Mouse (Mus musculus): ENCODE measurements around the gene Filip1l.

The Filip1l gene

DNA sequence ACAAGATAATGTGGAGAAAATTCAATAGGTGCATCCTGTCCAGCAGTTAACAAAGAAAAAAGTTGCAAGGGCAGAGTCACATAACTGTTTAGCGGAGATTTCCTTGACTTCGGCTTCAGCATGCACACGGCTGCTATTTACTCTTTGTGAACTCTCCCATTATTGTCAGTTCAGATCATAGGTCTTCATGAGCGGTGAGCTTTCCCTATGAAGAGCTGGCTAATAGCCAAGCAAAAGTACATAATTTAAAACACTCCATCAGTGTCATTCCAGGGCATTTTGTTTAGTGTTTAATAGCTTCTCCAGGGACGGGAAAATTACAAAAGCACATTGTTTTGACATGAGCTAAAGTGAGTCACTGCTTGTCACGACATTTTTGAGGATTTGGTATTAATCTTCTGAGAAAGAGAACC lies 179.2 kb downstream of the Filip1l start:
- no peak for DNase-seq (ENCODE audit: low spot score)

DNA sequence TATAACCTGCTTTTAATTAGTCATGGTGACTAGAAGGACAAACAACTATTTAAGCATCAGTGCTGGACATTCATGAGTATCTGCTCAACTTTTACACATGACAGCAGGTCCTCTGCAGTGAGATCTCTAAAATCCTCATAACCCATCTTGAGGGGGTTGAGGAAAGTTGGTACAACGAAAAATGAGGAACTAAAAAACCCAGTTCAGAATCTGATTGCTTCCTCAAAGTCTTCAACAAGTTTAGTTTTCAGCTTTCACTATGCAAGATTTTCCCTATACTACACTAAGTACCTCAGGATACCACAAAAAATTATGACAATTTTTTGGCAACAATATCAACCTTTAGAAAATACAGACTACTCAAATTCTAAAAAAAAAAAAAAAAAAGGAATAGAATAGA lies 181.5 kb downstream of the Filip1l start:
- no peak for DNase-seq (ENCODE audit: low spot score)

DNA sequence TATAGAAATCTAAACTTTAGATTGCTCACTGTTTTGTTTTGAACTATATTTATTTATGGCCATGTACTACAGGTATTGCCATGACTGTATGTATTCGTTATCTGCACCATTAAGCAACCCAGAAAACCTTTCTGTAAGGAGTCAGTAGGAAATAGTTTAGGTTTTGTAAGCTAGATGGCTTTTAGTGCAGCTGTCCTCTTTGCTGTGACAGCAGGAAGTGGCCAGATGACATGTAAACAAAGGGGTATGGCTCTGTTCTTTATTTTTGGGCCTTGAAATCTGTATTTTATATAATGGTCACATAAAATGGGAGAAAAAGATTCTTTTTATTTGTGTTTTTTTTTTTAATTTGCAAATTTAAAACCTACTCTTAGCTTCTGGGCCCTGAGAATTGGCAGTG lies 181.9 kb downstream of the Filip1l start:
- DNase-seq (ENCODE audit: low spot score): no peak

DNA sequence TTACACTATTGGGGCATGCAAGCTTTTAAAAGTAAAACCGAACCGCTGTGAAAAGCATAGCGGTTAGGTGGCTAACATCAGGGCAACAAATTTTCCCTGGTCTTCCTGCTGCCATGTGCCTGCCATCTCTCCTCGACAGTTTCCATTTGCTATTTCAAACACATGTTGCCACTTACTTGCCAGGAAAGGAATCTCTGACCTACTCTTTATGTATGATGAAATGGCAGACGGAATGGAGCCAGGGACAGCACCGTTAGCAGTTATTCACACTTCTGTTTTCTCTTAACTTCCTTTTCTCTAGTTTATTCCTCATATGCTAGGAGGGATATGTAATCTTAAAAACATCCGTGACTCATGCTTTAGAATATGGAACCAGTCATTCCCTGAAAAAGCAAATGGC lies 183.6 kb downstream of the Filip1l start:
- no peak for DNase-seq (ENCODE audit: low spot score)

DNA sequence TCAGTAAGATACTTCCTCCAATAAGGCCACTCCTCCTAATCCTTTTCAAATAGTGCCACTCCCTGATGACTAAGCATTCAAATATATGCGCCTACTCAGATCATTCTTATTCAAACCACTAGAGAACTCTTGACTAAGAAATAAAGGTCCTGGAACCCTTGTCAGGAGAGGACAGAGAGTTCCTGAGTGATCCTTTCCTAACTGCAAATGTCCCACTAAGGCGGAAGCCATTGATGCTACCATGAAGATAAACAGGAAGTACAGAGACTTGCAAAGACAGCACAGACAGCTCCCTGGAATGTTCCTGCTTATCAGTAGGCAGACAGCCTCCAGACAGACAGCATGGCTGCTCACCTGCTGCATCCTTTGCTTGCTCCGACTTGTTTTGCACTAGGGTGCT lies 190.3 kb downstream of the Filip1l start:
- no peak for DNase-seq (ENCODE audit: low spot score)

DNA sequence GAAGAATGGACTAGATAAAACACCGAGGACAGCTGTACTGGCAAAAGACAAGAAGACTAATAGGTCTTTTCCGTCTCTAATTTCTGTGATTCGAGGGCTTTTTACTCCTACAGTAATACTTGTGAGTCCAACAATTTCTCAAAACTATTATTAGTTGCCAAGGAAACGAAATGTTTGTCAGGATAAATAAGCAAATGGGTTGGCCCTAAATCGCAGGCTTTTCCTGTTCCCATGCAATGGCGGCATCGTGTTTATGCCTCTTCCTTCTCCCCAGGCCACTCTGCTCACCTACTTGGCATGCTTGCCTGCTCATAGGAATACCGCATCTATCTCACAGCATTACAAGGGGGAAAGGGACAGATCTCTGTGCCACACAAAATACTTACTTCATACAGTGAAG lies 191.5 kb downstream of the Filip1l start:
- DNase-seq (ENCODE audit: low spot score): no peak

DNA sequence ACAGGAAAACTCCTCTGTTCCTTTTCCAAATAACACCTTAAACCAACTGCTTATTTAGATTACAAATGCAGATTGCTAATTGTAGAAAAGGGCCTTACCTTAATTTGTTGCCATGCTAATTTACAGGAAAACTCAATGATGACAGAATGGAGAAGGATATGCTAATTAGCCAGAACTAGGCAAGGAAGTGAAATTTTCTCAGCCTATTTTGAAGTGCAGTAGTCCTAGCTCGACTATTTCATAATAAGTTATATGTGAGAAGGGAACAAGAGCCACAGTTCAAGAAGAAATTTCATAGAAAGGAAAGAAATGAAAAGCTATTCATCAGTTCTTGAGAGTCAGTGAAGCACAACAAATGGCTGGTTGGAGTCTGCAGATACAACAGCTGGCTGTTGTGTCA lies 193.5 kb downstream of the Filip1l start:
- no peak for DNase-seq (ENCODE audit: low spot score)

DNA sequence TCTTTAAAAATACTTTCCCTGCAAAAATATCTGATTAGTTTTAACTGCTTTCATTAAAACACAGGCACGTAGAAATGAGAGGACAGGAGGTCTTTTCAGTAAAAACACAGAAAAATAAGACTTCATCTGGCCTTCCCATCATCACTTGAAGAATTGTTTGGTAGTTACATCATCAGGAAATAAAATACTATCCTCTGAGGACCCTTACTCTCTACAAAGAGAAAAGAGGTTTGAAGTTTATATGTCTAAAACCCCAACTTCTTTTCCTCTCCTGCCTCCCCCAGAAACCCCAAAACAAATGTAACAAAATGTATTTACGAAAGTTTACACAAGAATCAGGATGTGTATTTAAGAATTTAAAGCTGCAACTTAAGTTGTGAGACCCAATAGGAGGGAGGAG lies 195.7 kb downstream of the Filip1l start:
- DNase-seq (ENCODE audit: low spot score): no peak

DNA sequence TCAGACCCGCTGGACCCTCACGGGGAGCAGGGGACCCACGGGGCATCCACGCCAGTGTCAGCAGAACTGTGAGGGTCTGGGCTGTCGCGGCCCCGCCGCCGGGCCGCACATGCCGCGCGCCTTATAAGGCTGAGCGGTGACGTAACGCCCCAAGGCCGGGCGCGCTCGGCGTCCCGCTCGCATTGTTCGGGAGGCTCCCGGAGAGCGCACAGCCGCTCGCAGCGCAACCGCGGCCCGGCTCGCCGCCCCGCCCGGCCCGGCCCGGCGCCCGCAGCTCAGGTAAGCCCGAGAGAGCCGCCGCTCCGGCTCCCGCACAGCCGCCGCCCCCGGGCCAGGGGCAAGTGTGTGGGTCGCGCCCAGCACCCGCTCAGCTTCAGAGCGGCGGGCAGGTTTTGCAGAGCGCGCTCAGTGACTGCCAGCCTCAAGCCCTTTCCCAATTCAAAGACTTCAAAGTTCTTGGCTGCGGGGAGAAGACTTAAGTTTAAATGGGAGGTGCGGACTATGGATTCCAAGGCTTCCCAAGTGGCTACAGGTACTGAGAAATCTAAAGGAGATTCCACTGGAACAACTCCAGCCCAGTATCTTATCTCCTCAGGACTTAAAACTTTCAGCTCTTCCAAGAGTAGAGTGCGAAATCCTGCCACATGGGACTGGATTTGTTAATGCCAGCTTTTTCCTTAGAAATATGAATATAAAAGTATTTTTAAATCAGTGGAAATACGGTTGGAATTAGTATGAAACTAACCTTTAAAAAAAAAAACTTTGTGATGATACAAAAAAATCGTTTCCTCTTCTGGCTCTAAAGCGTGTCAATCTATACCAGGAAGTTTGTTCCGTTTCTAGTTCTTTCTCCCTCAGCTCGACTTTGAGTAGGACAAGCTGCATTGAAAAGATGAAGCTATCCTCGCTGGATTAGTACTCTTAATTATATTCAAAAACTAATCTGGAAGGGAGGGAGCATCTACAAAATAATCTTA lies 196.5 kb downstream of the Filip1l start:
- DNase-seq (ENCODE audit: low spot score): peak; percentile 74

DNA sequence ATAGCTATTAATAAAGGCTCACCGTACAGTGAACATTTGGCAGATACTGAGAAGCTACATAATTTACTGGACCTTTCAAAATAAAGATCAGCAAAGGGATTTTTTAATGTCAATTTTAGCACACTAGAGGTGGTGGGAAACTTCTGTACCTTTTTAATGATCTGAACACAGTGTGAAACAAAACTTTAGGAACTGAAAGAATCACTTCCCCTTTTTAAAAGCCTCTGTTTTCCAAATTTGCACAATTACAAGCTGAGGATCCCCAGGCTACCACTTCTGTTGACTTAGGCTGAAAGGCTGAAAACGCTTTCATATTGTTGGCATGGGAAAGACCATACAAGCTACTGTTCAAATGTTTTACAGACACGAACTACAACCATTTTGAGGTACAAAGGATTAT lies 197.2 kb downstream of the Filip1l start:
- no peak for DNase-seq (ENCODE audit: low spot score)

DNA sequence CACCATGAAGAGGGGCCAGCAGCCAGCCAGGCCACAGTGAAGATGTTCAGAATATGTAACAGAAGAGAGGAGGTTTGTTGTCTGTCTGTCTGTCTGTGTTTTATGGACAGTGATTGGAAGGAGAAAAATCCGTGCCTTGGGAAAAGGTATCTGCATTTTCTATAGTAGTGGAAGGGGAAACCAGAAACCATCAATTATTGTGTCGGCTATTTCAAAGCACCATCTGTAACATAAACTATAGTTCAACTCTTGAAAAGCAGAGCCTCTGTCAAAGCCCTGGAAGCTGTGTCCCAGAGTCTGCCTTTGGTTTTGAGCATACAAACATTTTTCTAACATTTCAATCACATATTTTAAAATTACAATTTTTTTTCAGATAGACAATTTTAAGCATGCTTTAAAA lies 197.9 kb downstream of the Filip1l start:
- no peak for DNase-seq (ENCODE audit: low spot score)

DNA sequence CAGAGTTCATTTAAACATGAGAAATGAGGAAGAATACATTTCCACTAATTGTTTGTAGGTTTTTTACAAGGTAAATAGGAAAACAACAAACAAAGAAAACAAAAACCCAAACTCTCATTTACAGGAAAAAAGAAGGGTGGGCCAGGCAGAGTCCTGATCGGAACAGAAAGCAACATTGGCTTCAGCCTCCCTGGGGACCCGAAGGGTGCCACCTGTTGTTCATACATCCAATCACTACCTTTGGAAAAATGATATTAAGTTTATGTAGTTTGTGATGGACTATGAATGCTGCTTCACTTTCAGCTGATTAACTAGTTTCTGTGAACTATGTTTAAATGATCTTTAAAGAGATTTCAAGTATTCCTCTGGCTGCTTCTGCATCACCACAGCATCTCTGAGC lies 198.7 kb downstream of the Filip1l start:
- DNase-seq (ENCODE audit: low spot score): no peak

DNA sequence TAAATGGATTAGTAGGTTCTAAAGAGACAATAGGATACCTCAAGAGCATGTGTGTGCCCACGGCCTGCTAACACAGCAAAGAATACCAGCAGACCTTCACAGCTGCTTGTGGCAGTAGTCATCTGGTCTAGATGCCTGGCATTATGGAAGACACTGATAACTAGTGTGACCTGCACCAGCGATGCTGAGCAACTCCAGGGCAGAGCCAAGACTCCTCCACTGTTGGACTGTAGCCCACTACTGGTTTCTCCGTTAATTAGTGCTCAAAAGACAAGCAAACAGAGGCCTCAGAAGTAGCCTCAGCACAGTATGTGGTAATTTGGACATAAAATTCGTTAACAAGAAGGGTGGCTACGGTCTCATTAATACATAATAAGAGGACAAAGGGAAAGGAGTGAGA lies 199.8 kb downstream of the Filip1l start:
- no peak for DNase-seq (ENCODE audit: low spot score)

DNA sequence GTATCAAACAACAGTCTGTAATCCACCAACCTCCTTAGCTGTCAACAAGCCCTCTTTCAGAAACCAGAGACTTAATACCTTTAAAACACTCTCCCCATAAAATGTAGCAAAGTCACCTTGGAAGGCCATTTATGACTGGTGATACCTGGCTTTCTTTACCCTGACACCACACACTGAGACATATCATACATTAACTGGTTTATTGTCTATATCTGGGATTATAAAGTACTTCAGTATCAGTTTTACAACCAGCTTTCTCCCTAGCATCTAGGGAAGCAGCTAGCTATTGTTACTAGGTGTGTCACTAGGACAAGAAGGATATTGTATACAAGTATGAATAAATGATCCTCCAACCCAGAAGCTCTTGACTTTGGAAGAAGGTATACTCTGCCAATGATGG lies 200.3 kb downstream of the Filip1l start:
- DNase-seq (ENCODE audit: low spot score): no peak

DNA sequence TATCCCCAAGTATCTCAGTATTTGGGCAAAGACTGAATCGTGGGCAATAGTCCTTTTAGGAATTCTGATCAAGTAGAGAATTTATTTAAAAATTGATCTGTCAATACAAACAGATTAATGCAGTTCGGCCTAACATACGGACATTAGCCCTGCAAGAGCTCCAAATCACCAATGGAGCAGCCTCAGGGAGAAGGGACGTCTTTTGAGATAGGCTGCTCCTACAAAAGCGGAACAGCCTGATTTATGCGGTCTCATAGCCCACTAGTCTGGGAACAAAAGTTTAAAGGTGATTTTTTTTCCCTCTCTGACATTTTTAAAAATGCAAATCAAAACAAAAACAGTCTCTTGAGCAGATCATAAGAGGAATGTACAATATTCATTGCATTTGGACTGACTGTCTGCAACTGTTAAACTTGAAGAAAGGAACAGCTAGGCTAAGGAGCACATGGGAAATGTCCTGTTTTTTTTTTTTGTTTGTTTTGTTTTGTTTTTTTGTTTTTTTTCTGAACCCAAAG lies 202.1 kb downstream of the Filip1l start:
- DNase-seq (ENCODE audit: low spot score): no peak

DNA sequence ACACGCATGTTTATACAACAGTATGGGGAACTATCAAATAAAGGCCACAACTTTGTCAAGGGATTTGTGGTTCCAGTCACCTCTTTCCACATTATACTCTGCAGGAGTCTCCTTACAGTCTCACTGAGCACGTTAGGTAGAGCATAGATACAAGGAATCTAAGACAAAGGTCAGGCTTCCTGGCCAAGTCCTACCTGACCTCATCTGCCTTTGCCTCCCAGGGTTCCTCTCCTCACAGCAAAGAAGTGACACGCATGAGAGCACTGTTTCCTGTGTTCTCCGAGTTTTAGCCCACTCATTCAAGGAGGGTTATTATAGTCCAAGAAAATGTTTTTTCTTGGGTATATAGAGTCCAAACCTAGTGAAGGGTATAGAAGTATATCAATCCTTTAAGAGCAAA lies 202.8 kb downstream of the Filip1l start:
- no peak for DNase-seq (ENCODE audit: low spot score)

DNA sequence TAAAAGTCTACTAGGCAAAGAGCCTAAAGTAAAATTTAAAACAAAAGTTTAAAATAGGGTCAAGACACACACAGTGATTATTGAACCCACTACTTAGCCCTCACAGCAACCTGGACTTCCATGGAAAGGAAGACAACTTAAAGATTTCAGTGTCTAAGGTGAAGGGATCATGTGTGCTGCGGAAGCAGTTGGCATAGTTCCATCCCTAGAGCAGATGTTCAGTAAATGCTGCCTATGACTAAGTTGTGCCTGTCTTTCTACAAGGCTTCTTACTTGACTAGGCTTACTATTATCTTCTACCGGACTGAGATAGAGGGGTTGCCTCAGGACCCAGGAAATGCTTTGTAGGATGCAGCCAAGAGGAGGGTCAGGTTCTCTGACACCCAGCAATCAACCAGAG lies 203.4 kb downstream of the Filip1l start:
- DNase-seq (ENCODE audit: low spot score): no peak

DNA sequence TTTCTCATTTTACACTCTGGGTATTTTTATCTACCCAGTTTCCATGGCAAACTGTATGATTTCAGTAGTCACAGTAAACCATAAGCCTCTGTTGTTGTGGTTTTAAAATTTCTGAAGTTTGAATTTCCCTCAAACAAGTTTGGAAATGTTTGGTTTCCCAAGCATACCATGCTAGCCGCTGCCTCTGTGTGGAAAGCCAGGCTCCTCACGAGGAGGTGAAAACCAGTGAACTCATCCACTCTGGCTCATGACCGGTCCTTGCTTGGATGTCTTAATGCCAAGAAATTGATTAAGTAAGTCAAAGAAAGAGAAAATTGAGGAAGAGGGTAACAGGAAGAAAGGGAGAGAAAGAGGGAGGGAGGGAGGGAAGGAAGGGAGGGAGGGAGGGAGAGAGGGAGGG lies 205.4 kb downstream of the Filip1l start:
- no peak for DNase-seq (ENCODE audit: low spot score)

DNA sequence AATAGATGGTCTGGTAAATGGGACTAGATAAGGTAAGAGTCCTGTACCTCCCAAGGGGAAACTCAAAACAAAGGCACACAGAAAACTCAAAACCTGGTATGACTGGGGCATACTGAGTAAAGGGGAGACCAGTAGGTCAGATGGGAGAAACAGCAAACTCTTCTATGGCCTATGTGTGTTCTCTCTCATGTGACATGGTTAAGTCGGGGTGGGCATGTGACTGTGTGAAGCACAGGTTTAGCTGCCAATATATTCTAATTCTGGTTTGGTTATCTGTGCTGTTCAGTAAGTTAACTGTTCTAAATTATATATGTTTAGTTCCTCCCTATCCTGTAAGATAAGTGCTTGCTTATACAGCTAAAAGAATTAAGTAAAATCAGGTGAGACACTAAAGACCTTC lies 207.3 kb downstream of the Filip1l start:
- DNase-seq (ENCODE audit: low spot score): no peak

DNA sequence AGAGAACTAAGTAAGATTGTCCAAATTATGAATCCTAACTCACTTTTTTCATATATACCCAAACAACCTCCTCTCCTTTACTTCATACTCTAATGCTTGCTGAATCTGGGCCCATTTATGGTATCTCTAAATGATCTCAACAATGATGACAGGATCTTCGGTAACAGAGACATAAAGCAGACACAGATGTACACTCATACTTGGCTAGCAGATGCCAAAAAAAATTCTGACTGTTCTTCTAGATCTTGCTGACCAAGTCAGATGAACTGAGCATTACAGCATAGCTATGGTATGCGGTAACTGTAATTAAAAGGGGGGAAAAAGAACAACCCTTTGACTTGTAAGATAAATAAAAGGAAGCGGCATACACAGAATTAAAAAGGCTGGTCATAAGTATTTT lies 210.6 kb downstream of the Filip1l start:
- DNase-seq (ENCODE audit: low spot score): no peak

DNA sequence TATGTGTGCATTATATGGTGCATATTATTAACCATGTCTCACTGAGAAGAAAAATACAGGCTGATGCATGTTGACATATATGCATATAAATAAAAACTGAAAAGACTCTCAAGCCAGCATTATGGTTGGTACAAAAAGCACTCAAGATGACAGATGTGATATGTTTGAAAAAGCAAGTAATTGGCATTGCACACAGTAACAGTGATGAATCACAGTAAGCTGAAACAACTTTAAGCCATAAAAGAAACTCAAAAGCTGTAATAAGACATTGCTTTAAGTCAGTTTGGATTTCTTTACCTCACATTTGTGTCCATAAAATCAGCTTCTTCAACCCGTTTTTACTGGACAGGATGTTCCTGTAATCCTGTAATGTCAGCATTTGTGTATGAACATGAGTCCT lies 211.9 kb downstream of the Filip1l start:
- DNase-seq (ENCODE audit: low spot score): no peak

DNA sequence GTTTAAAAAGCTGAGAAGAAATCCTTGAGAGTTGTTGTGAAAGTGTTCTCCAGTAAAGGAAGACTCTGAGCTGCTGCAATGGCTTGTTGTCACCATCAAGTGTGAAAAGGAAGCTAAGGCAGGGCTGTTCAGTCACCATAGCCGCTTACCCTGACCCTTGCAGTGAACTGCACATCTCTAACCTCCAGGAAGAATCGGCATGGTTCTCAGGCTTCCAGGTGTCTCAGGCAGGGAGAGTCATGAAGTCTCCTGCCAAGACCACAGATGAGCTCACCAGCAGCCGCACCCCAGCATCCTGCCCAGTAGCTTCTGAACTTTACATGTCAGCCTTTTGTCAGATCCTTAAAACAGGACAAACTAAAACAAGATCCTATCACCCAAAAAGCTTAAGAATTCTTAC lies 213.3 kb downstream of the Filip1l start:
- peak; percentile 44 for DNase-seq (ENCODE audit: low spot score)

DNA sequence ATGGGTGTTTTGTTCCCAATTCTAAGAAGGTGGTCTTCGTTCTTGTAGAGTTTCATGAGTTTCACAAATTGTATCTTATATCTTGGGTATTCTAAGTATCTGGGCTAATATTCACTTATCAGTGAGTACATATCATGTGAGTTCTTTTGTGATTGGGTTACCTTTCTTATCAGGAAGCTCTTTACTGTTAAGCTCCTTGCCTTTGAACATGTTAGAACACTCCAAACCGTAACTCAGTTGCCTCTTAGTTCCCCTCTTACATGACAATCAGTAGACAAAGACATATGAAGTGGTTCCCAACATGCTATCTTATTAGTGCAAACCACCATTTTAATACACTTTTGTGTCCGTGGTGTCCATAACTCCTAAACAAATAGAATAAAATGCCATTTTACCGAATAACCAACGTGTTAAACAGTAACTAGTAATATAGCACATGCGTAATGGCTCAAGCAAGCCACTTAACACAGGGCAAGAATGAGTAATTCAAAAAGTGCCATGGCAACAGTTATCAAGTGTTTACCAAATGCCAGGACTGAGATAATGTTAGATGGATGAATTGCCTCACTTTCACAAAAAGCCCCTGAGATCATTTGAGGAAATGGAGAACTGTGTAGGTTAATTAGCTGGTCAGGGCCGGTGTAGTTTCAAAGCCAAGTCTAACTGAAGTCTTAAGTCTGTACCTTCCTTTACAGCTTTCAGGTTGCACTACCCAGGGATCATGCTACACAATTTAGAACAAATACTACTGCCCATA lies 215.9 kb downstream of the Filip1l start:
- DNase-seq (ENCODE audit: low spot score): no peak
